Comparison of ENCODE assay signal across 28 mouse cellular contexts in the genomic region with DNA sequence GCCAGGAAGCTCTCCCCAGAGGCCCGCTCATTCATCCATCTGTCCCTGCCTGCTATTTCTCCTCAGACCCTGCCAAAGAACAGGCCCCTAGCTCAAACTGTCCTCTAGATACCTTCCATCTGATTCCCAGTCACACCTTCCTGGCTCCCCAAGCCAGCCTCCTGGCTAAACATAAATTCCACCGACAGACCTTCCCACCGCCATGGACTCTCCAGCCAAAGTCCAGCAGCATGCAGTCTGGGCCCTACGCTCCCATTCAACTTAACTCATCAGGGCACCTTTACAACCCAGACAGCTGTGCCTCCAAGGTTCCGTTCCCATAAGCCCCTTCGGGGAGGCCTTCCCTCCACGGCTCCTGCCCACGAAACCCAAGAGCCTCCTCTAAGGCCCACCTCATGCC. TPM values are rescaled to one million over a fixed set of nuclear protein-coding genes. Genes with fewer than 3 reads are reported as not detected.
DNase-seq lines count a peak whose midpoint lies in the region; ATAC-seq and TF ChIP-seq lines count a peak whose summit lies in the region.
"Had no signal": no experiment of that assay in that cellular context is flagged by ENCODE, and none has a peak within 500 bp of the region (broad histone marks: within the 10 kb centered on the region; RNA-seq: fewer than 3 reads in every experiment).

No protein-coding gene starts in this region.

- H3K4me2 ChIP-seq in kidney, embryonic 15.5 days, result no peak overlapping the region
- H3K4me2 ChIP-seq in intestine, embryonic 16.5 days (ENCODE audit: low read depth, low read length), result 0 out of 2 replicates have a peak overlapping the region, but pooled peaks have one; percentile 5
- H3K4me2 ChIP-seq: embryonic facial prominence, embryonic 15.5 days; forebrain, embryonic 12.5 days; limb, embryonic 13.5 days; liver, embryonic 13.5 days; lung, embryonic 14.5 days; stomach, embryonic 15.5 days had no signal

- 61% methylated on average over 8 of the region's 8 CpGs for WGBS in kidney, adult 2 months
- WGBS in kidney, embryonic 15.5 days, result 85% methylated on average over 8 of the region's 8 CpGs
- 64% methylated on average over 8 of the region's 8 CpGs for WGBS in intestine, embryonic 16.5 days

- H3K27me3 ChIP-seq in kidney, adult 2 months (replicated peaks; ENCODE audit: control insufficient read depth, insufficient read depth, low read length), result no peaks in the 10 kb centered on the region
- H3K27me3 ChIP-seq in kidney, embryonic 15.5 days, result peaks cover 3% of the 10 kb centered on the region; the same call in 1 of the 2 replicates
- no peaks in the 10 kb centered on the region for H3K27me3 ChIP-seq in intestine, embryonic 16.5 days (replicated peaks; ENCODE audit: control insufficient read depth, insufficient read depth, low read length)
- H3K27me3 ChIP-seq: embryonic facial prominence, embryonic 15.5 days; limb, embryonic 13.5 days; liver, embryonic 13.5 days; stomach, embryonic 15.5 days had no signal

- H3K36me3 ChIP-seq in kidney, adult 2 months (ENCODE audit: control insufficient read depth, insufficient read depth, low read length), result no peaks in the 10 kb centered on the region
- H3K36me3 ChIP-seq in kidney, embryonic 15.5 days, result no peaks in the 10 kb centered on the region
- H3K36me3 ChIP-seq in intestine, embryonic 16.5 days (ENCODE audit: control insufficient read depth, insufficient read depth, low read length), result no peaks in the 10 kb centered on the region
- H3K36me3 ChIP-seq: embryonic facial prominence, embryonic 10.5 days; embryonic facial prominence, embryonic 15.5 days; limb, embryonic 13.5 days; stomach, embryonic 15.5 days had no signal

- TF ChIP-seq POLR2A in kidney, adult 2 months (IDR thresholded peaks at IDR 0.05; ENCODE audit: low read depth, low read length), result no peak

- H3K27ac ChIP-seq in kidney, adult 2 months (ENCODE audit: insufficient read depth, low read depth, low read length), result no peak overlapping the region
- no peak overlapping the region for H3K27ac ChIP-seq in kidney, embryonic 15.5 days
- peak overlapping the region; percentile 15; the same call in 1 of the 2 replicates for H3K27ac ChIP-seq in intestine, embryonic 16.5 days (ENCODE audit: low read length)
- H3K27ac ChIP-seq: embryonic facial prominence, embryonic 10.5 days; embryonic facial prominence, embryonic 15.5 days; forebrain, embryonic 12.5 days; hindbrain, postnatal 0 days; kidney, postnatal 0 days; layer of hippocampus, adult 2 months; limb, embryonic 13.5 days; liver, embryonic 13.5 days; stomach, embryonic 15.5 days had no signal

- peak; percentile 68 for DNase-seq in kidney, adult 2 months
- peak; percentile 46 for DNase-seq in kidney, postnatal 10 days
- no peak for DNase-seq in adrenal gland, postnatal 25 days
- no peak for DNase-seq in gastrocnemius, postnatal 10 days
- no peak for DNase-seq in urinary bladder, postnatal 25 days (ENCODE audit: low spot score)
- DNase-seq: adrenal gland, postnatal 14 days; cerebellum, adult 18-20 months; cerebellum, postnatal 25 days; forebrain, postnatal 0 days; heart, postnatal 14 days; liver, embryonic 13.5 days; lung, embryonic 14.5 days; lung, postnatal 14 days; midbrain, embryonic 14.5 days; thymus, postnatal 14 days had no signal

- no peak for ATAC-seq in kidney, embryonic 15.5 days (replicated peaks; ENCODE audit: low FRiP score)
- ATAC-seq in intestine, embryonic 16.5 days, result peak; percentile 45
- ATAC-seq: CD4-positive, CD25-positive, alpha-beta regulatory T cell, adult 4 months; forebrain, postnatal 0 days; hindbrain, postnatal 0 days had no signal

- no peak overlapping the region for H3K4me3 ChIP-seq in kidney, adult 2 months (ENCODE audit: insufficient read depth, low read depth, low read length)
- H3K4me3 ChIP-seq in kidney, embryonic 15.5 days (replicated peaks), result no peak overlapping the region
- no peak overlapping the region for H3K4me3 ChIP-seq in intestine, embryonic 16.5 days (ENCODE audit: low read length)
- H3K4me3 ChIP-seq: embryonic facial prominence, embryonic 10.5 days; embryonic facial prominence, embryonic 15.5 days; forebrain, embryonic 12.5 days; layer of hippocampus, adult 2 months; limb, embryonic 13.5 days; liver, embryonic 13.5 days; stomach, embryonic 15.5 days had no signal

- peaks cover 4% of the 10 kb centered on the region for H3K4me1 ChIP-seq in kidney, adult 2 months (ENCODE audit: control insufficient read depth, insufficient read depth, low read length)
- peaks cover 16% of the 10 kb centered on the region for H3K4me1 ChIP-seq in kidney, embryonic 15.5 days
- peaks cover 11% of the 10 kb centered on the region for H3K4me1 ChIP-seq in intestine, embryonic 16.5 days (ENCODE audit: control insufficient read depth, insufficient read depth, low read length)

- no peak overlapping the region for H3K9ac ChIP-seq in kidney, embryonic 15.5 days
- no peak overlapping the region for H3K9ac ChIP-seq in intestine, embryonic 16.5 days (ENCODE audit: low read depth, low read length)
- H3K9ac ChIP-seq: embryonic facial prominence, embryonic 15.5 days; forebrain, embryonic 12.5 days; forebrain, postnatal 0 days; limb, embryonic 13.5 days; liver, embryonic 13.5 days; lung, embryonic 14.5 days; stomach, embryonic 15.5 days had no signal

- no peaks in the 10 kb centered on the region for H3K9me3 ChIP-seq in kidney, embryonic 15.5 days (replicated peaks)
- H3K9me3 ChIP-seq in intestine, embryonic 16.5 days (ENCODE audit: control insufficient read depth, low read length), result no peaks in the 10 kb centered on the region
- H3K9me3 ChIP-seq: embryonic facial prominence, embryonic 10.5 days; embryonic facial prominence, embryonic 15.5 days; forebrain, embryonic 12.5 days; limb, embryonic 13.5 days; liver, embryonic 13.5 days; stomach, embryonic 15.5 days had no signal

- no peak for TF ChIP-seq CTCF in kidney, adult 2 months (conservative IDR thresholded peaks at IDR 0.05; ENCODE audit: insufficient read depth, insufficient read length, low read depth, low read length)

RNA-seq across cellular contexts. Expression of gene Sstr2, which starts 56.8 kb away (rescaled TPM):
- 0.36 and 0.56 TPM in 2 replicates for polyA plus RNA-seq in kidney, adult 2 months (2012; rRNA removed)
- polyA plus RNA-seq in kidney, embryonic 15.5 days (2015; fragmentation: Nextera tagmentation; extraction: Ambion mirVana), result 0.51 and 1.1 TPM in 2 replicates
- 0.62 and 1.3 TPM in 2 replicates for polyA plus RNA-seq in intestine, embryonic 16.5 days (2015; fragmentation: Nextera tagmentation; extraction: Ambion mirVana)
- 0.85 and 2.6 TPM in 2 replicates for total RNA-seq in adrenal gland, postnatal 25 days (2021)
- total RNA-seq in gastrocnemius, postnatal 10 days (2021), result 1 to 10 TPM in 1 of 2 experiments, under 1 TPM in 1; 0.12 to 1.3 TPM
- total RNA-seq: gastrocnemius, adult 8-10 months; heart, postnatal 14 days; monocyte, adult 5-6 weeks had no signal

Comparison
In these comparisons a context has a peak if more than half of its experiments do, and no peak if none do; other contexts are left out.
1. DNase-seq: peak in kidney, adult 2 months (single experiment) and kidney, postnatal 10 days (single experiment); none in adrenal gland, postnatal 25 days (single experiment), gastrocnemius, postnatal 10 days (single experiment) and urinary bladder, postnatal 25 days (single experiment).